Mouse (Mus musculus) stomach, embryonic 16.5 days (tissue): Measurements from ENCODE around the gene Eftud2. TPM values are rescaled to one million over a fixed set of nuclear protein-coding genes. Genes with fewer than 3 reads are reported as not detected.
A peak's percentile ranks its signal among the peaks of the same experiment; 100 is the strongest.

Source experiments
- ATAC-seq: fragments of 200-750 bp; cut with Nextera tagmentation; 2 replicates; pipeline ENCODE4 v1.8.0; 2017; ENCODE audit warnings: moderate number of reproducible peaks, moderate TSS enrichment; ENCODE audit not compliant: insufficient read depth, low FRiP score
- H3K27ac ChIP-seq: fragments of 300-500 bp; sonication (generic); 2 replicates; pipeline ENCODE4 v1.5.1; 2014; ENCODE audit warnings: low read length
- H3K27me3 ChIP-seq: fragments of 300-500 bp; sonication (generic); 2 replicates; pipeline ENCODE4 v1.6.1; 2014; ENCODE audit warnings: low read length, control low read depth, mixed read lengths; ENCODE audit not compliant: control insufficient read depth, insufficient read depth
- H3K36me3 ChIP-seq: fragments of 300-500 bp; sonication (generic); 2 replicates; pipeline ENCODE4 v1.6.1; 2014; ENCODE audit warnings: low read length; ENCODE audit not compliant: control insufficient read depth, insufficient read depth
- H3K4me1 ChIP-seq: fragments of 300-500 bp; sonication (generic); 2 replicates; pipeline ENCODE4 v1.6.1; 2014; ENCODE audit warnings: low read length, control low read depth, mixed read lengths; ENCODE audit not compliant: control insufficient read depth, insufficient read depth
- H3K4me2 ChIP-seq: fragments of 300-500 bp; sonication (generic); 2 replicates; pipeline ENCODE4 v1.6.1; 2014; ENCODE audit warnings: low read depth, low read length, mixed read lengths
- H3K4me3 ChIP-seq: fragments of 300-500 bp; sonication (generic); replicated peaks from 2 replicates; pipeline ENCODE4 v1.5.1; 2014; ENCODE audit warnings: mild to moderate bottlenecking, low read length
- H3K9ac ChIP-seq: fragments of 300-500 bp; sonication (generic); 2 replicates; pipeline ENCODE4 v1.6.1; 2014; ENCODE audit warnings: low read length
- H3K9me3 ChIP-seq: fragments of 300-500 bp; sonication (generic); replicated peaks from 2 replicates; pipeline ENCODE4 v1.6.1; 2016; ENCODE audit warnings: low read length, control low read depth; ENCODE audit not compliant: control insufficient read depth
- WGBS: fragments of 180-500 bp; shearing (Covaris S2); extraction: QIAGEN DNeasy Blood & Tissue Kit; methylation state at CpG from one replicate; pipeline ENCODE4 v1.1.7; 2014; 5-methylcytosine and 5-hydroxymethylcytosine counted together
- polyA plus RNA-seq: library from polyadenylated mRNA; unstranded; fragments of >200 nt; fragmentation: Nextera tagmentation; extraction: Ambion mirVana; gene quantifications from 2 replicates; pipeline ENCODE4 v1.2.1, GENCODE M21; 2015

Eftud2 gene
- polyA plus RNA-seq, 1 experiment from 2014 or later, result 138 TPM

DNA sequence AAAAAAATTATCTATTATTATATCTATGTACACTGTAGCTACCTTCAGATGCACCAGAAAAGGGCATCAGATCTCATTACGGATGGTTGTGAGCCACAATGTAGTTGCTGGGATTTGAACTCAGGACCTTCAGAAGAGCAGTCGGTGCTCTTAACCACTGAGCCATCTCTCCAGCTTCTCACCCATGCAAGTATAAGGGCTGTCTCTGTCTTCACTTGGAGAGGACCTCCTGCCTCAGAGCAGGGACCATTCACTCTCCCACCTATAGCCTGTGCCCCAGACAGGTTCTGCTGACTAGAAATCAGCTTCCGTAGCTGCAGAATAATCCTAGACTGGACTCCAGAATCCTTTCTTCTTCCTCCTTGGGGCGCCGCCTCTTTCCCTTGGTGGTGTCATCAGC is 21.3 kb upstream of the Eftud2 start:
- no peak for ATAC-seq
- H3K4me3 ChIP-seq, result no peak overlapping the region
- WGBS, result 83% methylated on average over 5 of the region's 5 CpGs

DNA sequence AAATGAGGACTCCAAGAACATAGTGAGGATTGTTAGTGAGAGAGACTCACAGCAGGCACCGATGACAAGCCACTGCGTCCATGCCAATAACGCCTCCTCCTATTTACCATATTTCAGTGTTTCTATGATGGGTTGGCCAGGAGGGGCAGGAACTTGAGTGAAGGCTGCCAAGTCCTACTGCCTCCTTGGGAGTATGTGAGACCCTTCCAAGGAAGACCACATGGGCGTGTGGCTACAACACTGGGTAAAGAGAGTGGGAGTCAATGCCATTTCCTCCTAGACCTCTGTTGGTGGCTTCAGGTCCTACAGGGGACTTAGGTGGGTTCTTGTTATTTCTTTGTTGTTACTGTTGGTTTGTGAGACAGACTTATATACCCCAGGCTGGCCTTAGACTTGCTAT is 20.4 kb upstream of the Eftud2 start:
- H3K9ac ChIP-seq, result no peak overlapping the region
- H3K27me3 ChIP-seq, result no peaks in the 10 kb centered on the region; the same call in 1 of the 2 replicates
- no peaks in the 10 kb centered on the region for H3K9me3 ChIP-seq
- ATAC-seq, result no peak
- H3K4me2 ChIP-seq, result no peak overlapping the region
- H3K4me1 ChIP-seq, result 0 out of 2 replicates have a peak, but pooled peaks cover 3% of the 10 kb centered on the region
- 0 out of 2 replicates have a peak, but pooled peaks cover 6% of the 10 kb centered on the region for H3K36me3 ChIP-seq
- H3K27ac ChIP-seq, result no peak overlapping the region
- H3K4me3 ChIP-seq, result no peak overlapping the region
- WGBS, result 65% methylated on average over 4 of the region's 4 CpGs

More for the DNA sequence above, 21.3 kb upstream of the Eftud2 start:
- H3K9ac ChIP-seq, result no peak overlapping the region
- no peaks in the 10 kb centered on the region for H3K27me3 ChIP-seq
- H3K36me3 ChIP-seq, result 0 out of 2 replicates have a peak, but pooled peaks cover 6% of the 10 kb centered on the region
- H3K4me1 ChIP-seq, result 0 out of 2 replicates have a peak, but pooled peaks cover 3% of the 10 kb centered on the region
- no peak overlapping the region for H3K4me2 ChIP-seq
- no peak overlapping the region for H3K27ac ChIP-seq
- no peaks in the 10 kb centered on the region for H3K9me3 ChIP-seq

DNA sequence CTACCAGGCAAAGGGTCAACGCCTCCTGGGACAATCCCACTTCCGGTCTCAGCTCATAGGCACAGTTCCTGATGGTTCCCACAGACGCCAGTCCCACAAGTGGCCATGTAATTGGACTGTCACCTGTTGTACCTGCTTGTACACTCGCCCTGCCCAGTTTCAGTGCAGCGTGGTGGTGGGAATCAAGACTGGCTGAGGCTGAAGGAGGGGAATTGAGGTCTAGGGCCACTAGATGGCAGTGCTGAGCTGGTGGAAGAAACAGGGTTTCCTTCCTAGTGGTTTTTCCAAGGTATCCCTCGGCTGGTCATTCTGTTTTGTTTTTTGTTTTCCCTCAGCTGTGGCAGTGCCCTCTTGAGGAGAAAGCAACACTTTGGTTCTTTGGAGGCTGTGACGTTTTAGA is 20.0 kb upstream of the Eftud2 start, which contains the start of gene Gfap:
Gene Gfap, minus strand, starts transcription at position 150 of the 400 bp plus-strand sequence.
- WGBS, result 8% methylated on average over 7 of the region's 7 CpGs
- no peaks in the 10 kb centered on the region for H3K9me3 ChIP-seq
- no peaks in the 10 kb centered on the region; the same call in 1 of the 2 replicates for H3K27me3 ChIP-seq
- 0 out of 2 replicates have a peak, but pooled peaks cover 3% of the 10 kb centered on the region for H3K4me1 ChIP-seq
- 0 out of 2 replicates have a peak, but pooled peaks cover 2% of the 10 kb centered on the region for H3K36me3 ChIP-seq
- H3K4me2 ChIP-seq, result no peak within 1 kb of the TSS
- no peak within 1 kb of the TSS for H3K4me3 ChIP-seq
- no peak within 1 kb of the TSS for H3K27ac ChIP-seq
- H3K9ac ChIP-seq, result no peak within 1 kb of the TSS
- ATAC-seq, result peak; percentile 63

DNA sequence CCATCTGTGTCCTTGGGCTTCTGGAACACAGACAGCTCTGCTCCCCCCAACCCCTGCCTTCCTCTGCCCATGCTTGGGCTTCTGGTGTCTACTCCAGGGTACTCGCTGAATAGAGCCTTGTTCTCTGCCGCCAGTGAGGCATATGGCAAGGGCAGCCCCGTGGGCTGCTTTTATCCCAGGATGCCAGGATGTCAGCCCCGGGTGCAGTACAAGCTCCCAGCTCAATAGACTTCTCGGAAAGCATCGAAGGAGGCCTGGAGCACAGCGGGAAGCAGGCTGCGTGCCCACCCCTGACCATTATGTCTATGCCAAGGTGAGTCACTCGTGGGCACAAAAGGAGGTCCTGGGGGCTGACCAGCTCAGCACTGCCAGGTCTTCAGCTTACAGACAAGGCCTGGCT is 17.6 kb upstream of the Eftud2 start:
- H3K27ac ChIP-seq, result no peak overlapping the region
- no peak overlapping the region for H3K4me3 ChIP-seq
- H3K4me1 ChIP-seq, result peaks cover 3% of the 10 kb centered on the region; the same call in 1 of the 2 replicates
- no peaks in the 10 kb centered on the region; the same call in 1 of the 2 replicates for H3K27me3 ChIP-seq
- no peak overlapping the region for H3K9ac ChIP-seq
- no peak for ATAC-seq
- H3K4me2 ChIP-seq, result no peak overlapping the region
- 84% methylated on average over 9 of the region's 9 CpGs for WGBS
- H3K36me3 ChIP-seq, result no peaks in the 10 kb centered on the region
- H3K9me3 ChIP-seq, result no peaks in the 10 kb centered on the region

DNA sequence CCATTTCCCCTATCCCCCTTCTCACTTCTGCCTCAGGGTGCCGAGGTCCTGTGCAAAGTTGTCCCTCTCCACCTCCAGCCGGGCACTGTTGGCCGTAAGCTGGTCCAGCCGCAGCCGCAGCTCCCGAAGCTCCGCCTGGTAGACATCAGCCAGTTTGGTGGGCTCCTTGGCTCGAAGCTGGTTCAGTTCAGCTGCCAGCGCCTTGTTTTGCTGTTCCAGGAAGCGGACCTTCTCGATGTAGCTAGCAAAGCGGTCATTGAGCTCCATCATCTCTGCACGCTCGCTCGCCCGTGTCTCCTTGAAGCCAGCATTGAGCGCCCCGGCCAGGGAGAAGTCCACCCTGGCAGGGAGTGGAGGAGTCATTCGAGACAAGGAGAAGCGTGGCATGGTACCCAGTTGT is 15.9 kb upstream of the Eftud2 start:
- WGBS, result 79% methylated on average over 20 of the region's 20 CpGs
- ATAC-seq, result no peak
- no peaks in the 10 kb centered on the region; the same call in 1 of the 2 replicates for H3K27me3 ChIP-seq

DNA sequence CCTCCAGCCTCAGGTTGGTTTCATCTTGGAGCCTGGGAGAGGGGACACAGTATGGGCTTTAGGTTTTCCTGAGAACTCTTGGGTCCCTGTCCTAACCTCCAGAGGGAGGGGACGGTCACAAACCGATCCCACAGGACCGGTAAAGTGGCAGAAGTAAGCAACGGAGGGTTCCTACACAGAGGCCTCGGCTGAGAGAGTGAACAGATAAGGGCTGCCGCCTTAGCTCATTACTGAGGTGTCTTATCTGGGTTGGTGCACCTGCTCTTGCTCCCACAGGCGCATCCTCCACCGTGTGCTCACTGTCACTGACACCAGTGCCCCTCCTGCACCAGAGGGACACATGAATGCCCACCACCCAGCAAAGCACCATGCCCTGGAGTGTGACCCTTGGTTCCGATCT is 15.0 kb upstream of the Eftud2 start:
- H3K4me3 ChIP-seq, result no peak overlapping the region
- H3K9me3 ChIP-seq, result no peaks in the 10 kb centered on the region
- no peak; the same call in 1 of the 2 replicates for ATAC-seq
- H3K27ac ChIP-seq, result no peak overlapping the region
- no peaks in the 10 kb centered on the region for H3K36me3 ChIP-seq
- no peaks in the 10 kb centered on the region; the same call in 1 of the 2 replicates for H3K27me3 ChIP-seq
- H3K9ac ChIP-seq, result no peak overlapping the region
- 58% methylated on average over 9 of the region's 9 CpGs for WGBS
- H3K4me2 ChIP-seq, result no peak overlapping the region
- peaks cover 7% of the 10 kb centered on the region; the same call in 1 of the 2 replicates for H3K4me1 ChIP-seq

More for the DNA sequence above, 15.9 kb upstream of the Eftud2 start:
- Histone ChIP-seq H3K4me2 (no peak overlapping the region), H3K4me3 (no peak overlapping the region), H3K36me3 (no peaks in the 10 kb centered on the region), H3K9me3 (no peaks in the 10 kb centered on the region), H3K27ac (no peak overlapping the region), H3K9ac (no peak overlapping the region), H3K4me1 (peaks cover 7% of the 10 kb centered on the region; the same call in 1 of the 2 replicates)

DNA sequence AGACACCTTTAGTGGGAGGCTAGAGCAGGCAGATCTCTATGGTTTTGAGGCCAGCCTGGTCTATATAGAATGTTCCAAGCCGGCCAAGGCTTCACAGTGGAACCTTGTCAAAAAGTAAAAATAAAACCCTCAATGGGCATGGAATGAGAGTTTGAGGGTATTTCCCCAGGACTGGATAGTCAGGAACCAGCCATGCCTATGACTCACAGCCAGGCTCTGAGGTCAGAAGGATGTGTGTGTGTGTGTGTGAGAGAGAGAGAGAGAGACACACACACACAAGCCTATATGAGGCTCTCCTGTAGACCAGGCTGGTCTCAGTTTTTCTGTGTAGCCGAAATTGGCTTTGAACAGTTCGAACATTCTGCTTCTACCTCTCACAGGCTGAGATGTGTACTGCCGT is 13.9 kb upstream of the Eftud2 start:
- Histone ChIP-seq H3K36me3 (no peaks in the 10 kb centered on the region), H3K4me2 (no peak overlapping the region), H3K4me3 (no peak overlapping the region), H3K27ac (no peak overlapping the region), H3K27me3 (no peaks in the 10 kb centered on the region; the same call in 1 of the 2 replicates), H3K9ac (no peak overlapping the region), H3K9me3 (no peaks in the 10 kb centered on the region), H3K4me1 (peaks cover 4% of the 10 kb centered on the region; the same call in 1 of the 2 replicates)
- 84% methylated on average over 4 of the region's 4 CpGs for WGBS
- ATAC-seq, result no peak

DNA sequence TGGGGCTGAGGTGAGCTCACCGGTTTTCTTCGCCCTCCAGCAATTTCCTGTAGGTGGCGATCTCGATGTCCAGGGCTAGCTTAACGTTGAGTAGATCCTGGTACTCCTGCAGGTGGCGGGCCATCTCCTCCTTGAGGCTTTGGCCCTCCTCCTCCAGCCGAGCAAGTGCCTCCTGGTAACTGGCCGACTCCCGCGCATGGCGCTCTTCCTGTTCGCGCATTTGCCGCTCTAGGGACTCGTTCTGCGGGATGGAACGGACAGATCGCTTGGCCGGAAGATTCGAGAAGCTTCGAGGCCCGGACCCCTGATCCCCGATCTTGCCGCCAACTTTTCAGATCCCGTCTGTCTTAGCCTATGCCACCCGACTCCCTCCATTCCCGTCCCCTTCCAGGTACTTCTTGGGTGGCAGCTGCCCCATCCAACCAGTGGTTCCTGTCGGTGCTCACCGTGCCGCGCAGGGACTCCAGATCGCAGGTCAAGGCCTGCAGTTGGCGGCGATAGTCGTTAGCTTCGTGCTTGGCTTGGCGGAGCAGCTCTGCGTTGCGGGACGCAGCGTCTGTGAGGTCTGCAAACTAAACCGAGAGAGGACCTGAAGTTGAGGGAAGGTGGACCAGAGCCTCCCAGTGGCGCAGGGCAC is 12.3 kb upstream of the Eftud2 start:
- Histone ChIP-seq H3K4me3 (peak overlapping the region; percentile 47), H3K4me1 (peaks cover 4% of the 10 kb centered on the region; the same call in 1 of the 2 replicates), H3K4me2 (peak overlapping the region; percentile 91), H3K9ac (peak overlapping the region; percentile 65), H3K9me3 (no peaks in the 10 kb centered on the region), H3K27me3 (no peaks in the 10 kb centered on the region; the same call in 1 of the 2 replicates), H3K27ac (no peak overlapping the region), H3K36me3 (no peaks in the 10 kb centered on the region)
- WGBS, result 3% methylated on average over 43 of the region's 43 CpGs
- peak; percentile 88 for ATAC-seq

DNA sequence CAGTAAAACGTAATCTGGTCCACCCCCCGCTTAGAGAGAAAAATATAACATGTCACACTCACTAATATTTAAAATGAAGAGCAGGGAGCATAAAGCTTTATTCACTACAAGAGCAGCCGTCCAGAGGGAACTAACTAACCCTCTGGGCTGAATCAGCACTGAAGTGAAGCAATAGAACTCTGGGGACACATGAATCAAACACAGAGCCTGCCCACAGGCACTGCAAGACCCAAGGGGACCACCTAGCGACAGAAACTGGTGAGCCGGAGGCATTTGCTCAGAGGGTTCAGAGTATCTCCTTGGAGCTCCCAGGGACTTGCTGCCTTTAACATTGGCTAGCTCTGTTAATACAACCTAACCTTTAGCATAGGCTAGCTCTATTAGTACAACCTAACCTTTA is 9.3 kb upstream of the Eftud2 start:
- Histone ChIP-seq H3K9me3 (no peaks in the 10 kb centered on the region), H3K9ac (no peak overlapping the region), H3K4me2 (no peak overlapping the region), H3K27me3 (no peaks in the 10 kb centered on the region), H3K4me3 (no peak overlapping the region), H3K36me3 (no peaks in the 10 kb centered on the region), H3K27ac (no peak overlapping the region), H3K4me1 (peaks cover 4% of the 10 kb centered on the region; the same call in 1 of the 2 replicates)
- ATAC-seq, result no peak
- WGBS, result 68% methylated on average over 5 of the region's 5 CpGs
